Mouse (Mus musculus) heart, embryonic 16.5 days (tissue): ENCODE results near the gene Zbtb1. TPM values are rescaled to one million over a fixed set of nuclear protein-coding genes. Genes with fewer than 3 reads are reported as not detected.

ENCODE experiments used
- ATAC-seq: fragments of 200-750 bp; cut with Nextera tagmentation; replicated peaks from 2 replicates; pipeline ENCODE4 v1.8.0; 2017; ENCODE audit warnings: moderate number of reproducible peaks; ENCODE audit not compliant: insufficient read depth, low FRiP score; ENCODE audit errors: extremely low read depth
- H3K27ac ChIP-seq: fragments of 300-500 bp; sonication (generic); 2 replicates; pipeline ENCODE4 v1.5.1; 2014; ENCODE audit warnings: mild to moderate bottlenecking, low read length, control low read depth, moderate library complexity
- H3K27me3 ChIP-seq: fragments of 300-500 bp; sonication (generic); 2 replicates; pipeline ENCODE4 v1.6.1; 2014; ENCODE audit warnings: low read length, mixed read lengths; ENCODE audit not compliant: control insufficient read depth, insufficient read depth
- H3K36me3 ChIP-seq: fragments of 300-500 bp; sonication (generic); 2 replicates; pipeline ENCODE4 v1.6.1; 2014; ENCODE audit not compliant: control insufficient read depth, insufficient read depth
- H3K4me1 ChIP-seq: fragments of 300-500 bp; sonication (generic); 2 replicates; pipeline ENCODE4 v1.6.1; 2014; ENCODE audit warnings: low read length, mixed read lengths; ENCODE audit not compliant: control insufficient read depth, insufficient read depth
- H3K4me2 ChIP-seq: fragments of 300-500 bp; sonication (generic); 2 replicates; pipeline ENCODE4 v1.6.1; 2014; ENCODE audit warnings: low read depth, mild to moderate bottlenecking, control low read depth, low read length
- H3K4me3 ChIP-seq: fragments of 300-500 bp; sonication (generic); 2 replicates; pipeline ENCODE4 v1.5.1; 2014; ENCODE audit warnings: mild to moderate bottlenecking, control low read depth, low read length
- H3K9ac ChIP-seq: fragments of 300-500 bp; sonication (generic); 2 replicates; pipeline ENCODE4 v1.6.1; 2014; ENCODE audit warnings: low read length, control low read depth
- H3K9me3 ChIP-seq: fragments of 300-500 bp; sonication (generic); replicated peaks from 2 replicates; pipeline ENCODE4 v1.6.1; 2016; ENCODE audit warnings: low read length; ENCODE audit not compliant: control insufficient read depth
- WGBS: fragments of 180-500 bp; shearing (Covaris S2); extraction: QIAGEN DNeasy Blood & Tissue Kit; methylation state at CpG from one replicate; pipeline ENCODE4 v1.1.7; 2014; 5-methylcytosine and 5-hydroxymethylcytosine counted together
- polyA plus RNA-seq: library from polyadenylated mRNA; unstranded; fragments of >200 nt; fragmentation: Nextera tagmentation; extraction: Ambion mirVana; gene quantifications from 2 replicates; pipeline ENCODE4 v1.2.1, GENCODE M21; 2015

Zbtb1 gene
- polyA plus RNA-seq, 1 experiment from 2014 or later = 7.5 TPM

GRCm38 (mm10) chr12:76392979-76393378 lies 22.9 kb downstream of the Zbtb1 start:
- Histone ChIP-seq H3K4me1 (no peaks in the 10 kb centered on the region), H3K4me2 (no peak overlapping the region), H3K9ac (no peak overlapping the region), H3K27me3 (no peaks in the 10 kb centered on the region), H3K9me3 (no peaks in the 10 kb centered on the region), H3K27ac (no peak overlapping the region), H3K4me3 (no peak overlapping the region), H3K36me3 (no peaks in the 10 kb centered on the region)
- no peak for ATAC-seq
- 75% methylated on average over 5 of the region's 5 CpGs for WGBS

GRCm38 (mm10) chr12:76397281-76397680 lies 27.2 kb downstream of the Zbtb1 start:
- no peak overlapping the region for H3K4me2 ChIP-seq
- H3K9me3 ChIP-seq = no peaks in the 10 kb centered on the region
- no peak overlapping the region for H3K27ac ChIP-seq
- no peak overlapping the region for H3K4me3 ChIP-seq
- ATAC-seq = no peak
- H3K4me1 ChIP-seq = no peaks in the 10 kb centered on the region
- no peaks in the 10 kb centered on the region for H3K36me3 ChIP-seq
- H3K9ac ChIP-seq = no peak overlapping the region
- WGBS = 85% methylated on average over 5 of the region's 5 CpGs
- H3K27me3 ChIP-seq = no peaks in the 10 kb centered on the region

- peaks cover 22% of the 10 kb centered on the region for H3K4me1 ChIP-seq
- 55% methylated on average over 3 of the region's 3 CpGs for WGBS
These were observed 31.6 kb downstream of the Zbtb1 start for GRCm38 (mm10) chr12:76401674-76402073.

GRCm38 (mm10) chr12:76402991-76403885 lies 33.2 kb downstream of the Zbtb1 start:
- H3K4me3 ChIP-seq = peak overlapping the region; percentile 89
- under 1% methylated on average over 54 of the region's 54 CpGs for WGBS
- peak overlapping the region; percentile 73 for H3K4me2 ChIP-seq
- H3K27me3 ChIP-seq = peaks cover 18% of the 10 kb centered on the region
- H3K36me3 ChIP-seq = no peaks in the 10 kb centered on the region
- ATAC-seq = peak; percentile 88
- H3K27ac ChIP-seq = peak overlapping the region; percentile 99
- H3K4me1 ChIP-seq = peaks cover 22% of the 10 kb centered on the region
- H3K9me3 ChIP-seq = no peaks in the 10 kb centered on the region
- H3K9ac ChIP-seq = peak overlapping the region; percentile 90

More at GRCm38 (mm10) chr12:76401674-76402073, 31.6 kb downstream of the Zbtb1 start:
- no peak overlapping the region for H3K27ac ChIP-seq
- H3K9ac ChIP-seq = no peak overlapping the region
- no peaks in the 10 kb centered on the region for H3K36me3 ChIP-seq
- H3K27me3 ChIP-seq = peaks cover 13% of the 10 kb centered on the region
- no peak overlapping the region for H3K4me2 ChIP-seq
- no peak for ATAC-seq
- H3K9me3 ChIP-seq = no peaks in the 10 kb centered on the region
- no peak overlapping the region for H3K4me3 ChIP-seq

GRCm38 (mm10) chr12:76403886-76404537 lies 33.9 kb downstream of the Zbtb1 start, which contains the start of gene Hspa2:
TSS of gene Hspa2 (plus strand) at chr12:76404176.
- H3K27ac ChIP-seq = peak within 1 kb of the TSS; percentile 99
- ATAC-seq = peak; percentile 96
- peak within 1 kb of the TSS; percentile 73 for H3K4me2 ChIP-seq
- peaks cover 18% of the 10 kb centered on the region for H3K27me3 ChIP-seq
- WGBS = under 1% methylated on average over 54 of the region's 54 CpGs
- H3K36me3 ChIP-seq = no peaks in the 10 kb centered on the region
- H3K9ac ChIP-seq = peak within 1 kb of the TSS; percentile 90
- H3K4me3 ChIP-seq = peak within 1 kb of the TSS; percentile 89
- H3K4me1 ChIP-seq = peaks cover 22% of the 10 kb centered on the region
- no peaks in the 10 kb centered on the region for H3K9me3 ChIP-seq

GRCm38 (mm10) chr12:76404836-76405182 lies 34.7 kb downstream of the Zbtb1 start:
- ATAC-seq = no peak

GRCm38 (mm10) chr12:76405183-76405970 lies 35.3 kb downstream of the Zbtb1 start:
- Histone ChIP-seq H3K9me3 (no peaks in the 10 kb centered on the region), H3K4me2 (peak overlapping the region; percentile 73), H3K27me3 (peaks cover 18% of the 10 kb centered on the region), H3K4me1 (peaks cover 22% of the 10 kb centered on the region), H3K36me3 (no peaks in the 10 kb centered on the region), H3K4me3 (peak overlapping the region; percentile 89), H3K9ac (peak overlapping the region; percentile 47), H3K27ac (no peak overlapping the region)
- ATAC-seq = no peak
- 4% methylated on average over 64 of the region's 64 CpGs for WGBS

More at GRCm38 (mm10) chr12:76404836-76405182, 34.7 kb downstream of the Zbtb1 start:
- Histone ChIP-seq H3K36me3 (no peaks in the 10 kb centered on the region), H3K4me3 (peak overlapping the region; percentile 89), H3K27ac (no peak overlapping the region), H3K9ac (no peak overlapping the region), H3K4me2 (peak overlapping the region; percentile 73), H3K27me3 (peaks cover 18% of the 10 kb centered on the region), H3K4me1 (peaks cover 22% of the 10 kb centered on the region), H3K9me3 (no peaks in the 10 kb centered on the region)
- 9% methylated on average over 20 of the region's 20 CpGs for WGBS

DNA sequence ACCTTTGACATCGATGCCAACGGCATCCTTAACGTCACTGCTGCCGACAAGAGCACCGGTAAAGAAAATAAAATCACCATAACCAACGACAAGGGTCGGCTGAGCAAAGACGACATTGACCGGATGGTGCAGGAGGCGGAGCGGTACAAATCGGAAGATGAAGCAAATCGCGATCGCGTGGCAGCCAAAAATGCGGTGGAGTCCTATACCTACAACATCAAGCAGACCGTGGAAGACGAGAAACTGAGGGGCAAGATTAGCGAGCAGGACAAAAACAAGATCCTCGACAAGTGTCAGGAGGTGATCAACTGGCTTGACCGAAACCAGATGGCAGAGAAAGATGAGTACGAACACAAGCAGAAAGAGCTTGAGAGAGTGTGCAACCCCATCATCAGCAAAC lies 35.9 kb downstream of the Zbtb1 start:
- no peak overlapping the region for H3K27ac ChIP-seq
- H3K9ac ChIP-seq = peak overlapping the region; percentile 47
- peak overlapping the region; percentile 73 for H3K4me2 ChIP-seq
- H3K4me1 ChIP-seq = peaks cover 22% of the 10 kb centered on the region
- H3K9me3 ChIP-seq = no peaks in the 10 kb centered on the region
- ATAC-seq = no peak
- H3K4me3 ChIP-seq = peak overlapping the region; percentile 89
- H3K36me3 ChIP-seq = no peaks in the 10 kb centered on the region
- peaks cover 18% of the 10 kb centered on the region for H3K27me3 ChIP-seq
- WGBS = 4% methylated on average over 23 of the region's 23 CpGs
